Mouse (Mus musculus): ENCODE data around the gene Kcnmb3.

The Kcnmb3 gene

GRCm38 (mm10) chr3:32486543-32486942 lies 5.5 kb downstream of the Kcnmb3 start:
- H3K36me3 ChIP-seq (ENCODE audit: insufficient read depth, low read length): no peaks in the 10 kb centered on the region
- H3K27me3 ChIP-seq (ENCODE audit: insufficient read depth, low read length): no peaks in the 10 kb centered on the region
- H3K4me1 ChIP-seq (replicated peaks; ENCODE audit: low read depth, low read length): 0 out of 2 replicates have a peak, but pooled peaks cover under 1% of the 10 kb centered on the region
- H3K4me3 ChIP-seq (replicated peaks; ENCODE audit: low read length): no peak overlapping the region
- no peaks in the 10 kb centered on the region for H3K9me3 ChIP-seq (ENCODE audit: low read length)
- TF ChIP-seq NANOG (IDR thresholded peaks at IDR 0.05; ENCODE audit: borderline replicate concordance, low read length): no peak
- no peak for TF ChIP-seq CTCF (conservative IDR thresholded peaks at IDR 0.05; ENCODE audit: low read length)
- no peak for TF ChIP-seq POU5F1 (IDR thresholded peaks at IDR 0.05; ENCODE audit: borderline replicate concordance, low read length)

- Histone ChIP-seq H3K4me1 (replicated peaks; ENCODE audit: low read depth, low read length) (peaks cover 4% of the 10 kb centered on the region; the same call in 1 of the 2 replicates), H3K4me3 (replicated peaks; ENCODE audit: low read length) (no peak overlapping the region), H3K36me3 (ENCODE audit: insufficient read depth, low read length) (no peaks in the 10 kb centered on the region), H3K27me3 (ENCODE audit: insufficient read depth, low read length) (no peaks in the 10 kb centered on the region; the same call in 1 of the 2 replicates), H3K9me3 (ENCODE audit: low read length) (no peaks in the 10 kb centered on the region)
- TF ChIP-seq NANOG (IDR thresholded peaks at IDR 0.05; ENCODE audit: borderline replicate concordance, low read length): no peak
- TF ChIP-seq POU5F1 (IDR thresholded peaks at IDR 0.05; ENCODE audit: borderline replicate concordance, low read length): no peak
- no peak for TF ChIP-seq CTCF (conservative IDR thresholded peaks at IDR 0.05; ENCODE audit: low read length)
Observed at GRCm38 (mm10) chr3:32483035-32483434, 9.0 kb downstream of the Kcnmb3 start.

GRCm38 (mm10) chr3:32479961-32480360 lies 12.1 kb downstream of the Kcnmb3 start:
- peak overlapping the region; percentile 29; the same call in 1 of the 2 replicates for H3K4me3 ChIP-seq (replicated peaks; ENCODE audit: low read length)
- no peaks in the 10 kb centered on the region; the same call in 1 of the 2 replicates for H3K27me3 ChIP-seq (ENCODE audit: insufficient read depth, low read length)
- TF ChIP-seq POU5F1 (IDR thresholded peaks at IDR 0.05; ENCODE audit: borderline replicate concordance, low read length) (no peak), CTCF (conservative IDR thresholded peaks at IDR 0.05; ENCODE audit: low read length) (no peak)
- no peaks in the 10 kb centered on the region for H3K9me3 ChIP-seq (ENCODE audit: low read length)
- no peaks in the 10 kb centered on the region for H3K36me3 ChIP-seq (ENCODE audit: insufficient read depth, low read length)
- H3K4me1 ChIP-seq (replicated peaks; ENCODE audit: low read depth, low read length): peaks cover 4% of the 10 kb centered on the region; the same call in 1 of the 2 replicates

GRCm38 (mm10) chr3:32473184-32473583 lies 18.8 kb downstream of the Kcnmb3 start:
- no peaks in the 10 kb centered on the region for H3K36me3 ChIP-seq (ENCODE audit: insufficient read depth, low read length)
- TF ChIP-seq NANOG (IDR thresholded peaks at IDR 0.05; ENCODE audit: borderline replicate concordance, low read length) (no peak), POU5F1 (IDR thresholded peaks at IDR 0.05; ENCODE audit: borderline replicate concordance, low read length) (no peak), CTCF (conservative IDR thresholded peaks at IDR 0.05; ENCODE audit: low read length) (no peak)
- no peak overlapping the region for H3K4me3 ChIP-seq (replicated peaks; ENCODE audit: low read length)
- H3K27me3 ChIP-seq (ENCODE audit: insufficient read depth, low read length): no peaks in the 10 kb centered on the region
- no peaks in the 10 kb centered on the region for H3K4me1 ChIP-seq (replicated peaks; ENCODE audit: low read depth, low read length)
- H3K9me3 ChIP-seq (ENCODE audit: low read length): no peaks in the 10 kb centered on the region

- Histone ChIP-seq H3K9me3 (ENCODE audit: low read length) (no peaks in the 10 kb centered on the region), H3K36me3 (ENCODE audit: insufficient read depth, low read length) (no peaks in the 10 kb centered on the region), H3K4me3 (replicated peaks; ENCODE audit: low read length) (no peak overlapping the region), H3K4me1 (replicated peaks; ENCODE audit: low read depth, low read length) (no peaks in the 10 kb centered on the region), H3K27me3 (ENCODE audit: insufficient read depth, low read length) (no peaks in the 10 kb centered on the region)
- no peak for TF ChIP-seq POU5F1 (IDR thresholded peaks at IDR 0.05; ENCODE audit: borderline replicate concordance, low read length)
- TF ChIP-seq CTCF (conservative IDR thresholded peaks at IDR 0.05; ENCODE audit: low read length): no peak
- no peak for TF ChIP-seq NANOG (IDR thresholded peaks at IDR 0.05; ENCODE audit: borderline replicate concordance, low read length)
Observed at GRCm38 (mm10) chr3:32472191-32472900, 19.7 kb downstream of the Kcnmb3 start.

GRCm38 (mm10) chr3:32471098-32471497 lies 20.9 kb downstream of the Kcnmb3 start:
- Histone ChIP-seq H3K4me1 (replicated peaks; ENCODE audit: low read depth, low read length) (no peaks in the 10 kb centered on the region), H3K27me3 (ENCODE audit: insufficient read depth, low read length) (no peaks in the 10 kb centered on the region), H3K36me3 (ENCODE audit: insufficient read depth, low read length) (no peaks in the 10 kb centered on the region), H3K9me3 (ENCODE audit: low read length) (no peaks in the 10 kb centered on the region), H3K4me3 (replicated peaks; ENCODE audit: low read length) (no peak overlapping the region)
- TF ChIP-seq NANOG (IDR thresholded peaks at IDR 0.05; ENCODE audit: borderline replicate concordance, low read length) (no peak), CTCF (conservative IDR thresholded peaks at IDR 0.05; ENCODE audit: low read length) (no peak), POU5F1 (IDR thresholded peaks at IDR 0.05; ENCODE audit: borderline replicate concordance, low read length) (no peak)

- Histone ChIP-seq H3K4me3 (replicated peaks; ENCODE audit: low read length) (no peak overlapping the region), H3K36me3 (ENCODE audit: insufficient read depth, low read length) (no peaks in the 10 kb centered on the region), H3K27me3 (ENCODE audit: insufficient read depth, low read length) (no peaks in the 10 kb centered on the region), H3K9me3 (ENCODE audit: low read length) (no peaks in the 10 kb centered on the region), H3K4me1 (replicated peaks; ENCODE audit: low read depth, low read length) (no peaks in the 10 kb centered on the region)
- TF ChIP-seq NANOG (IDR thresholded peaks at IDR 0.05; ENCODE audit: borderline replicate concordance, low read length): no peak
- TF ChIP-seq CTCF (conservative IDR thresholded peaks at IDR 0.05; ENCODE audit: low read length): no peak
- TF ChIP-seq POU5F1 (IDR thresholded peaks at IDR 0.05; ENCODE audit: borderline replicate concordance, low read length): no peak
Observed at GRCm38 (mm10) chr3:32470449-32470848, 21.6 kb downstream of the Kcnmb3 start.

- Histone ChIP-seq H3K4me3 (replicated peaks; ENCODE audit: low read length) (no peak overlapping the region), H3K27me3 (ENCODE audit: insufficient read depth, low read length) (no peaks in the 10 kb centered on the region), H3K36me3 (ENCODE audit: insufficient read depth, low read length) (peaks cover 6% of the 10 kb centered on the region), H3K9me3 (ENCODE audit: low read length) (no peaks in the 10 kb centered on the region), H3K4me1 (replicated peaks; ENCODE audit: low read depth, low read length) (no peaks in the 10 kb centered on the region)
- no peak for TF ChIP-seq CTCF (conservative IDR thresholded peaks at IDR 0.05; ENCODE audit: low read length)
- no peak for TF ChIP-seq POU5F1 (IDR thresholded peaks at IDR 0.05; ENCODE audit: borderline replicate concordance, low read length)
- TF ChIP-seq NANOG (IDR thresholded peaks at IDR 0.05; ENCODE audit: borderline replicate concordance, low read length): no peak
Observed at GRCm38 (mm10) chr3:32468411-32468810, 23.6 kb downstream of the Kcnmb3 start.

- H3K9me3 ChIP-seq (ENCODE audit: low read length): no peaks in the 10 kb centered on the region
- H3K4me3 ChIP-seq (replicated peaks; ENCODE audit: low read length): no peak overlapping the region
- H3K4me1 ChIP-seq (replicated peaks; ENCODE audit: low read depth, low read length): no peaks in the 10 kb centered on the region
- peaks cover 17% of the 10 kb centered on the region for H3K36me3 ChIP-seq (ENCODE audit: insufficient read depth, low read length)
- TF ChIP-seq NANOG (IDR thresholded peaks at IDR 0.05; ENCODE audit: borderline replicate concordance, low read length): no peak
- TF ChIP-seq POU5F1 (IDR thresholded peaks at IDR 0.05; ENCODE audit: borderline replicate concordance, low read length): no peak
- TF ChIP-seq CTCF (conservative IDR thresholded peaks at IDR 0.05; ENCODE audit: low read length): no peak
- no peaks in the 10 kb centered on the region for H3K27me3 ChIP-seq (ENCODE audit: insufficient read depth, low read length)
Observed at GRCm38 (mm10) chr3:32467321-32467720, 24.7 kb downstream of the Kcnmb3 start.
